Mouse (Mus musculus) neural tube, embryonic 12.5 days (tissue): Measurements from ENCODE around the gene Atg9a. TPM values are rescaled to one million over a fixed set of nuclear protein-coding genes. Genes with fewer than 3 reads are reported as not detected.

Experiments
- ATAC-seq: fragments of 200-750 bp; cut with Nextera tagmentation; 2 replicates; pipeline ENCODE4 v1.8.0; 2017; ENCODE audit warnings: low read depth, mild to moderate bottlenecking, moderate TSS enrichment, moderate library complexity; ENCODE audit not compliant: low FRiP score
- H3K27ac ChIP-seq: fragments of 300-500 bp; sonication (generic); 2 replicates; pipeline ENCODE4 v1.5.1; 2016
- H3K27me3 ChIP-seq: fragments of 300-500 bp; sonication (generic); replicated peaks from 2 replicates; pipeline ENCODE4 v1.6.1; 2016; ENCODE audit warnings: mild to moderate bottlenecking
- H3K36me3 ChIP-seq: fragments of 300-500 bp; sonication (generic); 2 replicates; pipeline ENCODE4 v1.6.1; 2016; ENCODE audit warnings: mild to moderate bottlenecking
- H3K4me1 ChIP-seq: fragments of 300-500 bp; sonication (generic); 2 replicates; pipeline ENCODE4 v1.6.1; 2016
- H3K4me2 ChIP-seq: fragments of 300-500 bp; sonication (generic); replicated peaks from 2 replicates; pipeline ENCODE4 v1.6.1; 2016; ENCODE audit warnings: mild to moderate bottlenecking
- H3K4me3 ChIP-seq: fragments of 300-500 bp; sonication (generic); 2 replicates; pipeline ENCODE4 v1.5.1; 2016
- H3K9ac ChIP-seq: fragments of 300-500 bp; sonication (generic); 2 replicates; pipeline ENCODE4 v1.6.1; 2016; ENCODE audit warnings: mild to moderate bottlenecking
- H3K9me3 ChIP-seq: fragments of 300-500 bp; sonication (generic); 2 replicates; pipeline ENCODE4 v1.6.1; 2016; ENCODE audit warnings: mild to moderate bottlenecking
- whole genome bisulfite sequencing: fragments of 180-500 bp; shearing (Covaris S2); methylation state at CpG from one replicate; pipeline ENCODE4 v1.1.7; 2016; 5-methylcytosine and 5-hydroxymethylcytosine counted together
- polyA plus RNA-seq: library from polyadenylated mRNA; unstranded; fragments of >200 nt; fragmentation: Nextera tagmentation; extraction: Ambion mirVana; gene quantifications from 2 replicates; pipeline ENCODE4 v1.2.1, GENCODE M21; 2016

Gene Atg9a
- polyA plus RNA-seq, 1 experiment from 2014 or later = 41.0 TPM

DNA sequence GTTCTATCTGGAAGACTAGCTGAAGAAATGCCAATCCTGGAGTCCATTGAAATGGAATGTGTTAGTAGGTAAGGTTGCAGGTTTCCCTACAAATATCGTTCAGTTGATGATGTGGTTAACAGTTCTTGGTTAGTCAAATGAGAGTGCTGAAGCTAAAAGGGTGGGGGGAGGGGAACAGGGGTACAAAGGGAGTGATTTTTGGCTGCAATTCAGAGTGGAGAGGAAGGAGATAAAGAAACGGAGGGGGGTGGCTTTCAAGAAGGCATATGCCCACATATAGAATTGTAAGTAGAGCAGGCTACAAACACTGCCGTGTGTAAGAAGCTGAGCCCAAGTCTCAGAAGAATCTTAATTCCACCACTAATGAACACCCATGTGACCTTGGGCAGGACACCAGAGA, 33.5 kb upstream of the Atg9a start:
- Histone ChIP-seq H3K27me3 (peaks cover 27% of the 10 kb centered on the region), H3K36me3 (no peaks in the 10 kb centered on the region), H3K27ac (no peak overlapping the region), H3K9me3 (no peaks in the 10 kb centered on the region), H3K9ac (no peak overlapping the region), H3K4me2 (no peak overlapping the region), H3K4me1 (no peaks in the 10 kb centered on the region), H3K4me3 (no peak overlapping the region)
- WGBS = 74% methylated on average over 3 of the region's 3 CpGs
- ATAC-seq = no peak

DNA sequence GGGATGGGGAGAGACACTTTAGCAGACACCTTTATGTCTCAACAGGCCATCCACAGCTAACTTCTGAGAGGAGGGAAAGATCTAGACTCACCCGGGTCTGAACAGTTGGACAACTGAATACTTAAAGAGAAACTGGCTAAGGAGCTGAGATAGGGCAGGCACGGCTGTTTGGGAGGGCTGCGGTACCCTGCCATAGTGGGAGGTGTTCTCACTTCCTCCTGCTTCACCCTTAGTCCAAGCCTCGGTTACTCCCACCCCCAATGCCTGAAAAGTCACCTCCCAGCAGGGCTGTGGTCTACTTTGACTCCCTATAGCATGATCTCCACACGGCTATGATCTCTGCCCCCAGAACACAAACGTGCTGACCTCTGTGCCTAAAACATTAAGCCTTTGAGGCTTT, 31.5 kb upstream of the Atg9a start:
- Histone ChIP-seq H3K27me3 (peaks cover 47% of the 10 kb centered on the region), H3K36me3 (no peaks in the 10 kb centered on the region), H3K4me2 (no peak overlapping the region), H3K9ac (no peak overlapping the region), H3K4me3 (no peak overlapping the region), H3K9me3 (no peaks in the 10 kb centered on the region), H3K4me1 (peaks cover 11% of the 10 kb centered on the region), H3K27ac (no peak overlapping the region)
- 71% methylated on average over 6 of the region's 6 CpGs for WGBS
- ATAC-seq = no peak

DNA sequence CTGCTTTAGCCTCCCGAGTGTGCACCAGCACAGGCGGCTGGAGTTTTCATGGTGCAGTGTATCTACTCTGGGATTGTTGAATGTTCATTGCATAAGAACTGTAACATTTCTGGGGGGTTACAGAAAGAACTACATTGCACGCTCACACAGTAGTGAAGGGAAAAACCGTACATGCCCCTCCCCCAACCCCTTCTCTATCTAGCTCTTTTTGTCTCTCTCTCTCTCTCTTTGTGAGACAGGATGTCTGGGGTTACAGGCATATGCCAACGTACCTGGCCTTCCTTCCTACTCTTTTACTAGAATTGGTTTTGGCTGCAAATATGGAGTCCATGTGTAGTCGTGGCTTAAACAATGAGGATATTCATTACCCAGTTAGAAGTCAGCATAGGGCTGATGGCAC, 30.9 kb upstream of the Atg9a start:
- 86% methylated on average over 6 of the region's 6 CpGs for WGBS

DNA sequence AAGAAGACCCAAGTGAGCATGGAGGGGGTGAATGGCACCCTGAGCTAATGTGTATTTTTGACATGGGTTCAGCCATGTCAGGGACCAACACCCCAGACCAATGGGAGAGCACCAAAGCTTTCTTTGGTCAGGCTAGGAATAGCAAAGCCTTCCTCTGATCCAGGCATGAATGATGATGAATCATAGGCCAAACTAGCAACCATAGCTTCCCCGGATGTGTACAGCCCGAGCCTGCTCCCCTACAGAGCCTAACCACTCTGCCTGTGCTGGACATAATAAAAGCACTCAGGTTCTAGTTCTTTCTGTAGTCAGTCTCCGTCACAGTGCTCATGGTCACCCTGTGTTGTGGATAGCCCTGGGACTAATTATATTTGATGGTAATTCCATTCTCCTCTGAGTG, 29.5 kb upstream of the Atg9a start:
- no peak overlapping the region for H3K4me3 ChIP-seq
- peaks cover 18% of the 10 kb centered on the region for H3K4me1 ChIP-seq
- 77% methylated on average over 3 of the region's 3 CpGs for WGBS
- H3K9me3 ChIP-seq = no peaks in the 10 kb centered on the region
- H3K27me3 ChIP-seq = peaks cover 67% of the 10 kb centered on the region
- no peak for ATAC-seq
- H3K27ac ChIP-seq = no peak overlapping the region
- no peaks in the 10 kb centered on the region for H3K36me3 ChIP-seq
- H3K9ac ChIP-seq = no peak overlapping the region
- no peak overlapping the region for H3K4me2 ChIP-seq

More for the DNA sequence above, 30.9 kb upstream of the Atg9a start:
- no peaks in the 10 kb centered on the region for H3K36me3 ChIP-seq
- no peak overlapping the region for H3K4me2 ChIP-seq
- H3K4me1 ChIP-seq = peaks cover 17% of the 10 kb centered on the region
- H3K27me3 ChIP-seq = peaks cover 53% of the 10 kb centered on the region
- no peak for ATAC-seq
- no peaks in the 10 kb centered on the region for H3K9me3 ChIP-seq
- H3K9ac ChIP-seq = no peak overlapping the region
- no peak overlapping the region for H3K27ac ChIP-seq
- no peak overlapping the region for H3K4me3 ChIP-seq

GRCm38 (mm10) chr1:75219531-75219930, 27.5 kb upstream of the Atg9a start, which contains the start of gene Tuba4a:
Tuba4a (minus strand) TSS chr1:75219865.
- under 1% methylated on average over 34 of the region's 34 CpGs for WGBS
- no peak within 1 kb of the TSS for H3K27ac ChIP-seq

GRCm38 (mm10) chr1:75219078-75219477, 27.1 kb upstream of the Atg9a start:
- H3K4me2 ChIP-seq = peak overlapping the region; percentile 87
- 1% methylated on average over 24 of the region's 24 CpGs for WGBS
- peak; percentile 81 for ATAC-seq
- H3K9me3 ChIP-seq = no peaks in the 10 kb centered on the region
- peak overlapping the region; percentile 49 for H3K9ac ChIP-seq
- peaks cover 17% of the 10 kb centered on the region for H3K36me3 ChIP-seq
- peak overlapping the region; percentile 45 for H3K4me3 ChIP-seq
- peaks cover 73% of the 10 kb centered on the region for H3K27me3 ChIP-seq
- no peak overlapping the region for H3K27ac ChIP-seq
- H3K4me1 ChIP-seq = peaks cover 18% of the 10 kb centered on the region

More at GRCm38 (mm10) chr1:75219531-75219930, 27.5 kb upstream of the Atg9a start, which contains the start of gene Tuba4a:
- Histone ChIP-seq H3K4me2 (peak within 1 kb of the TSS; percentile 87), H3K4me3 (peak within 1 kb of the TSS; percentile 45), H3K36me3 (peaks cover 13% of the 10 kb centered on the region), H3K9ac (peak within 1 kb of the TSS; percentile 49), H3K4me1 (peaks cover 18% of the 10 kb centered on the region), H3K9me3 (no peaks in the 10 kb centered on the region), H3K27me3 (peaks cover 73% of the 10 kb centered on the region)
- ATAC-seq = peak; percentile 41; the same call in 1 of the 2 replicates

DNA sequence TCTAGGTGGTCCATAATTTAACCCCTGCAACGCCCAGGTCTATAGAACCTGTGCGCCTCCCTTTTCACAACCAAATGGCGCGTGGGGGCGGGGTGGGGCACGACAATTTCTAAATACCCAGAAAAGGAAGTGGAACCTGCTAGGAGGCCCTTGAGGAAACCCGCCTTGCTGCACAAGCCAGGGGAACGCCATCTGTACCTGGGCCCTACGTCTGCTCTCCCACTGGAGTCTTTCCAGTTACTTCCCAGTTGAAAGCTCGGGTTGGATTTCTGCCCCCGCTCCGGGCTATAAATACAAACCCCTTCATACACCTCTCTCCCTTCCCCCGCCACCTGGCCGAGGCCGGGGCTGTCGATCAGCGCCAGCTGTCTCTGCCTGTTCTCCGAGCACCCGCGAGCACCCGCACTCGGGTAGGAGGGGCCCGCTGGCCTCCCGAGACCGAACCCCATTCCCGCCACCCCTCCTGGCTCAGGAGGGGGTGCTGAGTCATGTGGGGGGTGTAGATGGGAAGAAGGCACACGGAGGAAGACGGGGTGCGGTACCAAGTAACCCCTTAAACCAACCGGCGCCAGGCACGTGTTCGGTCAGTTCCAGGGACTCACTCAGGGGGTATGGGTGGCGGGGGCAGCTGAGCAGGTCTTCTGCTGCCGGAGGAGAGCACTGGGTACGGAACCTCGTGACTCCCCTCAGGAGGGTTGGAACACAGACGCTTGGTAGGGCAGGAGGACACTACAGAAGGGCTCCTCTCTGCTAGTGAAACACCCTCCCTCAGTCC, 26.4 kb upstream of the Atg9a start:
- Histone ChIP-seq H3K4me3 (peak overlapping the region; percentile 45), H3K4me1 (peaks cover 18% of the 10 kb centered on the region), H3K27ac (no peak overlapping the region), H3K36me3 (peaks cover 24% of the 10 kb centered on the region), H3K4me2 (peak overlapping the region; percentile 87), H3K27me3 (peaks cover 70% of the 10 kb centered on the region), H3K9ac (peak overlapping the region; percentile 30; the same call in 1 of the 2 replicates), H3K9me3 (no peaks in the 10 kb centered on the region)
- ATAC-seq = peak; percentile 57
- WGBS = 2% methylated on average over 38 of the region's 38 CpGs

GRCm38 (mm10) chr1:75217893-75218226, 25.9 kb upstream of the Atg9a start:
- Histone ChIP-seq H3K9me3 (no peaks in the 10 kb centered on the region), H3K9ac (peak overlapping the region; percentile 30; the same call in 1 of the 2 replicates), H3K36me3 (peaks cover 30% of the 10 kb centered on the region), H3K4me1 (peaks cover 18% of the 10 kb centered on the region), H3K4me3 (no peak overlapping the region), H3K27me3 (peaks cover 65% of the 10 kb centered on the region), H3K27ac (no peak overlapping the region), H3K4me2 (peak overlapping the region; percentile 87)
- WGBS = 2% methylated on average over 6 of the region's 6 CpGs
- no peak for ATAC-seq

DNA sequence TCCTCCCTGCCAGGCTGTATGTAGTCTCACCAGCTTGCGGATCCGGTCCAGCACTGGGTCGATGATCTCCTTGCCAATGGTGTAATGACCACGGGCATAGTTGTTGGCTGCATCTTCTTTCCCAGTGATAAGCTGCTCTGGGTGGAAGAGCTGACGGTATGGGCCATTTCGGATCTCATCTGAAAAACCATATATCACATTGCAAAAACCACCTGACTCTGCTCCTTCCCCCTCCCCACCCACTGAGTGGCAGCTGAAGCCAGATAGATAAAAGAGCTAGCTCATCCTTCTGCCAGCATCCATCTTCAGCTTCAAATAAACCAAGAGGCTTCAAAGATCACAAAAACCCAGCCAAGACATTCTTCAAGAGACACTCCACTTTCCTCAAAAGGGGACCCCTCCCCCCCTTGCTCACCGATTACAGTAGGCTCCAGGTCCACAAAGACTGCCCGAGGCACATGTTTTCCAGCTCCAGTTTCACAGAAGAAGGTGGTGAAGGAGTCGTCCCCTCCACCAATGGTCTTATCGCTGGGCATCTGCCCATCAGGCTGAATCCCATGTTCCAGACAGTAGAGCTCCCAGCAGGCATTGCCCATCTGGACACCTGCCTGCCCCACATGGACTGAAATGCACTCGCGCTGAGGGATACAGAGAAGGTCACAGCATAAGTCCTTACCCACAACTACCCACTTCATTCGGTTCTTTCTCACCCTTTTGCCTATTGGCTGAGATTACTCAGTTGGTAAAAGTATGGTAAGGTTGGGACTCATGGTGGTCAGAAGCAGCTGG, 25.0 kb upstream of the Atg9a start:
- Histone ChIP-seq H3K36me3 (peaks cover 38% of the 10 kb centered on the region), H3K9ac (no peak overlapping the region), H3K4me2 (no peak overlapping the region), H3K9me3 (no peaks in the 10 kb centered on the region), H3K27ac (no peak overlapping the region), H3K27me3 (peaks cover 57% of the 10 kb centered on the region), H3K4me1 (peaks cover 26% of the 10 kb centered on the region), H3K4me3 (no peak overlapping the region)
- ATAC-seq = no peak
- 78% methylated on average over 13 of the region's 13 CpGs for WGBS

- H3K27me3 ChIP-seq = peaks cover 49% of the 10 kb centered on the region
These were observed 23.8 kb upstream of the Atg9a start for GRCm38 (mm10) chr1:75215785-75216184.

GRCm38 (mm10) chr1:75214886-75215285, 22.9 kb upstream of the Atg9a start:
- H3K9ac ChIP-seq = no peak overlapping the region
- H3K4me1 ChIP-seq = peaks cover 40% of the 10 kb centered on the region
- H3K27ac ChIP-seq = no peak overlapping the region
- ATAC-seq = no peak
- no peak overlapping the region for H3K4me3 ChIP-seq
- peaks cover 40% of the 10 kb centered on the region for H3K27me3 ChIP-seq
- no peaks in the 10 kb centered on the region for H3K9me3 ChIP-seq
- WGBS = 70% methylated on average over 5 of the region's 5 CpGs
- no peak overlapping the region for H3K4me2 ChIP-seq
- H3K36me3 ChIP-seq = peaks cover 40% of the 10 kb centered on the region

More at GRCm38 (mm10) chr1:75215785-75216184, 23.8 kb upstream of the Atg9a start:
- WGBS = 94% methylated on average over 9 of the region's 9 CpGs
- Histone ChIP-seq H3K9me3 (no peaks in the 10 kb centered on the region), H3K4me3 (no peak overlapping the region), H3K9ac (no peak overlapping the region), H3K4me1 (peaks cover 35% of the 10 kb centered on the region), H3K27ac (no peak overlapping the region), H3K4me2 (no peak overlapping the region), H3K36me3 (peaks cover 40% of the 10 kb centered on the region)
- ATAC-seq = no peak

- Histone ChIP-seq H3K4me2 (no peak overlapping the region), H3K27me3 (peaks cover 36% of the 10 kb centered on the region), H3K4me1 (peaks cover 39% of the 10 kb centered on the region), H3K27ac (no peak overlapping the region), H3K9ac (no peak overlapping the region), H3K4me3 (no peak overlapping the region), H3K36me3 (peaks cover 40% of the 10 kb centered on the region), H3K9me3 (no peaks in the 10 kb centered on the region)
- ATAC-seq = no peak
- 83% methylated on average over 2 of the region's 2 CpGs for WGBS
These were observed 22.4 kb upstream of the Atg9a start for GRCm38 (mm10) chr1:75214442-75214841.
